Mouse (Mus musculus) ovary, postnatal 10 days (tissue): Measurements from ENCODE around the gene 1110008P14Rik.
A peak's percentile ranks its signal among the peaks of the same experiment; 100 is the strongest.

ENCODE experiments used
- DNase-seq: peaks from one replicate; pipeline ENCODE4 v3.0.0; 2022; ENCODE audit warnings: low spot score

The 1110008P14Rik gene

GRCm38 (mm10) chr2:32381775-32382223 lies at the start of gene 1110008P14Rik:
Gene 1110008P14Rik, minus strand, starts transcription at chr2:32381938.
- peak; percentile 66 for DNase-seq

GRCm38 (mm10) chr2:32430701-32431676 lies 49.3 kb upstream of the 1110008P14Rik start:
- DNase-seq, result no peak

- no peak for DNase-seq
Measured at GRCm38 (mm10) chr2:32429215-32429891, 47.6 kb upstream of the 1110008P14Rik start.

GRCm38 (mm10) chr2:32428262-32428722 lies 46.6 kb upstream of the 1110008P14Rik start:
- no peak for DNase-seq

DNA sequence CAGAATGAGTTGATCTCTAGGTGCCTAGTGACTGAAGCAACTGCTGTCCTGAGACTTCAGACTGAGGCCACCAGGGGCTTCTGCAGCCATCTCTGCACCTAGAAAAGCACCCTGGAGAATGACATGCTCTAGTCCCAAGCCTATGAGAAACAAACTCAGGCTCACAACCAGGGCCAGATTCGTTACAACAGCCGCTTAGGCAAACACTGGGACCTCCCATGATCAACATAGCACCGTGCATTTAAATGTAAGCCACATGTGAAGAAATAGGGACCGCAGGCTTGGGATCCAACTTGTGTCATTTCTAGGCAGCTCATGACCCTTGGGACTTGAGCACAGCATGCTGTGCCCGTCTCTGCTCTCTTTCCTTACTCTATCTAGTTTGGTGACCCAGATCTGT lies 46.0 kb upstream of the 1110008P14Rik start:
- no peak for DNase-seq

DNA sequence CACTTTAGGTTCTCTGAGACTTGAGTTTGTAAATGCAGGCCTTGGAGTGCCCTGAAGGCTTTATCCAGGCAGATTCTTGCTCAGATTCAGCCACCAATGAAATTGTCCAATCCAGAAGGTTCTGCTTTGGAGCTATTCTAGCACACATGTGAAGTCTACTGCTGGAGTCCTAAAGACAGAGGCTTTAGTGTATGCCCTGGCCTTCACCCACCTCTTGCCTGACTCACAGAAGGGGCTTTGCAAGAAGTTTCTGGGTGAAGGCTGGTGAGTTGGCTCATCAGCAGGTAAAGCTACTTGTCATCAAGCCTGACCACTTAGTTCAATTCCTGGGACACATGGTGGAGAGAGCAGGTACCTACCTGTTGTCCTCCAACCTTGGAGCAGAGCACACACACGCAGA lies 44.4 kb upstream of the 1110008P14Rik start:
- DNase-seq, result no peak

GRCm38 (mm10) chr2:32425568-32425967 lies 43.8 kb upstream of the 1110008P14Rik start:
- DNase-seq, result no peak

DNA sequence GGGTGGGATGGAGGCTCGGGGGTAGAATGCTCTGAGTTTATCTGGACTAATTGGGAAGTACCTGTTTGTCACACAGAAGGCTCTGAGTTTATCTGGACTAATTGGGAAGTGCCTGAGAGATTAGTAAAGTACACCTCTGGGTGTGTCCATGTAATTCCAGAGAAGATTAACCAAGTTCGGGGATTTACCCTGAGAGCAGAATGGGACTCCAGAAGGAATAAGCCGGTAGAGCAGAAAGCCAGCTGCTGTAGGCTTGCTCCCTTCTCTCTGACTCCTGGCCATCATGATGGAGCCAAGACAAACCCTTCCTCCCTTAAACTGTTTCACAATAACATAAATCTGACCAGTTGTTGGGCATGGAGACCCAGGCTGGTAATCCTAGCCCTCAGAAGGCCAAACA lies 43.1 kb upstream of the 1110008P14Rik start:
- DNase-seq, result no peak

- peak; percentile 40 for DNase-seq
Measured at GRCm38 (mm10) chr2:32423481-32424331, 42.0 kb upstream of the 1110008P14Rik start.

GRCm38 (mm10) chr2:32421851-32422251 lies 40.1 kb upstream of the 1110008P14Rik start:
- no peak for DNase-seq

DNA sequence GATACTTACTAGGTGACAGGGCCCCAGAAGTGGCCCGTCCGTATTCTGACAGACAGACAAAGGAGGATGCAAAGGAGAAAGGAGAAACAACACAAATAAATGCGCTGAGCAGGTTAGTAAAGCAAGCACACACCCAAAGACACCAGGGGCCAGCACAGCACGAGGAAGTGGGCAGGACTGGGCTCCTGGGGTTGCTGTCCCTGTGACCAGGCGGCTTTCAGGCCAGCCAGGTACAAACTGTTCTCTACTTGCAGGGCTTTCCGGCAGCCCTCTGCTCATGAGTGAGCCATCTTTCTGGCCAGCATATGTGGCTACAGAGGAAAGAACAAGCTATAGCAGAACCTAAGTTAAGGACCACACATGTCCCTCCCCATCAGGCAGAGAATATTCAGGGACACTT lies 38.9 kb upstream of the 1110008P14Rik start:
- DNase-seq, result no peak

DNA sequence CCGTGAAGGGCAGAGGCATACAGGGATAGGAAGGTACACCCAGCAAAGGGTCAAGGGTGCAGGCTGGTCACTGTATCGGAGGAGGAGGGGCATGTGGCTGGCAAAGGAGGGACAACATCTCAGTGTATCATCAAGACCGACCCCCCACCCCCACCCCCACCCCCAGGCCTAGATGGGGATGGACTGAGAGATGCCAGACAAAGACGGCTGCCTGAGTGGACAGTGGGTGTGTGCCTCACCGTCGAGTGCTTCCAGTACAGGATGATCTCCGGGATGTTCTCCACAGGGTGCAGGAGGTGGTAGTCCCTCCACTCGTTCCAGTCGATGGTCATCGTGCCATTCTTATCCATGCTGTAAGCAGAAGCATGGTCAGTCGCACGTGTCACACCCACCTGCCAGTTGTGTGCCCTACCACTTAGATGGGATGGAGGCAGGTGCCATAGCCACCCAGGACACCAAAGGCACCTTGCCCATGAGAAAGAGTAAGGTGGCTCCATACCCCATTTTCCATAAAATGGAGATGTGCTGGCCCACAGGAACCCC lies 38.4 kb upstream of the 1110008P14Rik start:
- no peak for DNase-seq

GRCm38 (mm10) chr2:32419359-32419758 lies 37.6 kb upstream of the 1110008P14Rik start:
- no peak for DNase-seq

DNA sequence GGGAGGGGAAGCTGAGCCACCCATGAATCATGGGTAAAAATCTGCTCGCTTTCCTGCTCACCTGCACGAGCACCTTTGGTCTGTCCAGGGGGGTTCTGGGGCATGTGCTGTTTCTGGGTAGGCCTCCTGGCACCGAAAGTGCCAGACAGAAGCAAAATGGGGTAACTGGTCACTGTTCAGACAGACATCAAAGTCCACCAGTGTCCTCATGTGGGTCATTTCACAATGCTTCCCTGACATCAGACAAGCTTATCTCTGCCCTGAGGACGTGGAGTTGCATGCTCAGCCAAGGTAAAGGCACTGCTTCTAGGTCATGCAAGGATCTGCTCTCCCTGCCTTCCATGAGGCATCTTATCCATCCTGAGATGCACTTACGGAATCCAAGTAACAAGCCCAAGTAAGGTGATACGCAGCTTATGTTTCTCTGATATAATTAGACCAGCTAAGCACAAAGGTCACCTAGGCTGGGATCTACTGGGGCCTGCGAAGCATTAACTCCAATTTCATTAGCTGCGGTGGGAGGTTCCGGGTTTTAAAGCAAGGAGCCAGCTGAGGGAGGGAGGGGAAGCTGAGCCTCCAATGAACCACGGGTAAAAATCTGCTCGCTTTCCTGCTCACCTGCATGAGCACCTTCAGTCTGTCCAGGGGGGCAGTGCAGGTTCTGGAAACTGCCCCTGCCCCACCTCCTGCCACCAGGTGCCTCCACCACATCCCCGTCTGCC lies 36.9 kb upstream of the 1110008P14Rik start:
- DNase-seq, result no peak

DNA sequence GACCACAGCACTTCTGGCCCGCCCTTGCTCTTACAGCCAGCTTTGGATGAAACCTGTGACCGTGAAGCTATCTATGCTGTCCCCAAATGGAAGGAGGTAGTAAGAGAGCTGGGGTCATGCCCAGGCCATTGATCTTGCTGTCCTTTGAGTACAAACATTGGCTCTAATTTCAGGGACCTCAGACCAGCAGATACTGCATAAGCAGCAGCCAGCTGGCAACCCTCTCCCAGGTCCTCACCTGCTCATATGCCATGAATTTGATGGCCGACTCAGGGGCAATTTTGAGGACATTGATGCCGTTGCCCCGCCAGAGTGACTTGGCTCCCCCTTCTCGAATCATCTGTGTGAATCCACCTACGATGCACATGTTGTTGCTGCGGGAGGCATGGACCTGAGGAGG lies 35.7 kb upstream of the 1110008P14Rik start:
- no peak for DNase-seq

GRCm38 (mm10) chr2:32416556-32416955 lies 34.8 kb upstream of the 1110008P14Rik start:
- DNase-seq, result no peak

- no peak for DNase-seq
Measured at GRCm38 (mm10) chr2:32415801-32416200, 34.1 kb upstream of the 1110008P14Rik start.

GRCm38 (mm10) chr2:32413936-32414335 lies 32.2 kb upstream of the 1110008P14Rik start:
- no peak for DNase-seq

DNA sequence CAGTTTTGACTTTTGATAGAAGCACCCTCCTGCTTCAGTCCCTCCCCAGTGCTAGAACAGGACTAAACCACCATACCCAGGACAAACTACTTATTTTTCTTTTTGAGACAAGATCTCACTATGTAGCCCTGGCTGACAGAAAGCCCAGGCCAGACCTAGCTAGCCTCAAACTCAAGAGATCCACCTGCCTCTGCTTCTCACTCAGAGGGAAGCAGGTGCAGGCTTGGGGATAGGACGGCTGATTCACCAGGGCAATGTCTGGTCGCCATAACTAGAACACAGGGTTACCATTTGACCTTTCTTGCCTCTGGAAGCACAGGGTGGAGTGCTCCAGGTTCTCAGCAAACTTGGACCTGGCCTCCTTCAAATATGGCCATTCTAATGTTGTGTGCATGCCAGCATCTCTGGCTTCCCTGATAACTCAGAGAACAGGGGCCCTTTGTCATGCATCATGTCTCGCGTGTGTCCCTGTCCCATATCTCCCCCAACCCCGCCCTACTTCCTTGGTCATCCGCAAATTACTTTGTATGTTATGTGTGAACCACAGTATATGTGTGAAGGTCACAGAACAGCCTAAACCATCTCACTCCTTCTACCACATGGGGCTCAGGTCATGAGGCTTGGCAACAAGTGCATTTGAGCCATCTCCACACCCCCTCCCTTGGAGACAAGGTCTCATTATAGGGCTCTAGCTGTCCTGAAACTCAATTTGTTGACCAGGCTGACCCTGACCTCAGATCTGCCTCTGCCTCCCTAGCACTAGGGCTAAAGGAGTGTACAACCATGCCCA lies 31.2 kb upstream of the 1110008P14Rik start:
- DNase-seq, result no peak

GRCm38 (mm10) chr2:32411407-32411806 lies 29.7 kb upstream of the 1110008P14Rik start:
- no peak for DNase-seq
